9 mouse cellular contexts compared by ENCODE assay signal in the genomic region with DNA sequence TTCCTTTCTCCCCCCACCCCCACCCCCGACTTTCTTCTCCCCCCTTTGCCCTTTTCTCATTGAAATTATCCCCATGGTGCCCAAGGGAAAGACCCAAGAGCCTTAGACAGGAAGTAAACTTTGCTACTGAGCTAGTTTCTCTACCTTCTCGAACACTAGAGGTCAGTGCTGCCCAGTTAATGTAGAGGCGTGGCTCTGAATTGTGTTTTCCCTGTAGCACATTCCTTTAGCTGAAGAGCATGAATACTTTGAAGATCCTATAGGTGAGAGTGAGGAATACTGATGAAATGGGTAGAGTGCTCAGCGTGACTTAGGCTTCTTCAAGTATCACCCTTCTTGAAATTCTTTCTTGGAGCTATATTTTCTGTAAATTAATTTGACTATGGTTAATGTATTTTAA. TPM values are rescaled to one million over a fixed set of nuclear protein-coding genes. Genes with fewer than 3 reads are reported as not detected.
DNase-seq lines count a peak whose midpoint lies in the region; ATAC-seq and TF ChIP-seq lines count a peak whose summit lies in the region.
"Had no signal": no experiment of that assay in that cellular context is flagged by ENCODE, and none has a peak within 500 bp of the region (broad histone marks: within the 10 kb centered on the region; RNA-seq: fewer than 3 reads in every experiment).

No protein-coding gene starts in this region.

- H3K4me2 ChIP-seq in hindbrain, embryonic 14.5 days (replicated peaks) = peak overlapping the region; percentile 48
- H3K4me2 ChIP-seq in midbrain, embryonic 11.5 days = no peak overlapping the region

- TF ChIP-seq CTCF in cortical plate, adult 2 months (IDR thresholded peaks at IDR 0.05; ENCODE audit: extremely low read depth, insufficient read depth, low read length) = peak; percentile 65

- DNase-seq in layer of hippocampus, adult 11-12 months (ENCODE audit: low spot score) = peak; percentile 54
- DNase-seq in layer of hippocampus, adult 9-10 months (ENCODE audit: low spot score) = no peak
- DNase-seq in hindbrain, embryonic 14.5 days (ENCODE audit: low spot score) = peak; percentile 84
- peak; percentile 91 for DNase-seq in midbrain, embryonic 11.5 days (ENCODE audit: low spot score, missing footprints)
- peak; percentile 1 for DNase-seq in yolk sac, embryonic 10.5 days (ENCODE audit: low spot score)
- no peak for DNase-seq in gastrocnemius, postnatal 36 days
- no peak for DNase-seq in B cell, adult 2 months

- no peak overlapping the region for H3K9ac ChIP-seq in hindbrain, embryonic 14.5 days
- H3K9ac ChIP-seq in midbrain, embryonic 11.5 days (ENCODE audit: low read length) = no peak overlapping the region

- WGBS in hindbrain, embryonic 14.5 days = 11% methylated on average over 4 of the region's 4 CpGs
- 4% methylated on average over 4 of the region's 4 CpGs for WGBS in midbrain, embryonic 11.5 days

- H3K4me3 ChIP-seq in cortical plate, adult 2 months (ENCODE audit: insufficient read depth, low read length) = peak overlapping the region; percentile 22; the same call in 1 of the 2 replicates
- peak overlapping the region; percentile 30 for H3K4me3 ChIP-seq in hindbrain, embryonic 14.5 days (replicated peaks; ENCODE audit: low read length)
- no peak overlapping the region for H3K4me3 ChIP-seq in midbrain, embryonic 11.5 days (ENCODE audit: low read depth, low read length)

- H3K27ac ChIP-seq in cortical plate, adult 2 months (ENCODE audit: insufficient read depth, low read length) = no peak overlapping the region
- no peak overlapping the region for H3K27ac ChIP-seq in hindbrain, embryonic 14.5 days
- H3K27ac ChIP-seq in midbrain, embryonic 11.5 days (ENCODE audit: low read depth, low read length) = no peak overlapping the region

- H3K4me1 ChIP-seq in cortical plate, adult 2 months (ENCODE audit: control insufficient read depth, insufficient read depth, low read length) = peaks cover 2% of the 10 kb centered on the region; the same call in 1 of the 2 replicates
- peaks cover 5% of the 10 kb centered on the region; the same call in 1 of the 2 replicates for H3K4me1 ChIP-seq in hindbrain, embryonic 14.5 days (replicated peaks; ENCODE audit: control insufficient read depth, insufficient read depth, low read length)
- no peaks in the 10 kb centered on the region for H3K4me1 ChIP-seq in midbrain, embryonic 11.5 days (ENCODE audit: control insufficient read depth, insufficient read depth, low read length)

- no peak for TF ChIP-seq POLR2A in cortical plate, adult 2 months (IDR thresholded peaks at IDR 0.05; ENCODE audit: extremely low read depth, insufficient read depth, low read length)

- 0 out of 2 replicates have a peak, but pooled peaks have one; percentile 35 for ATAC-seq in hindbrain, embryonic 14.5 days (ENCODE audit: low FRiP score)
- ATAC-seq in midbrain, embryonic 11.5 days (ENCODE audit: low FRiP score) = peak; percentile 34; the same call in 1 of the 2 replicates

- intact Hi-C loops in gastrocnemius, postnatal 36 days (cut with DNase I) = no loop called here

- H3K36me3 ChIP-seq in hindbrain, embryonic 14.5 days (replicated peaks; ENCODE audit: control insufficient read depth, insufficient read depth) = no peaks in the 10 kb centered on the region
- no peaks in the 10 kb centered on the region for H3K36me3 ChIP-seq in midbrain, embryonic 11.5 days (ENCODE audit: control insufficient read depth, insufficient read depth, low read length)

- H3K27me3 ChIP-seq in hindbrain, embryonic 14.5 days (ENCODE audit: control insufficient read depth, insufficient read depth, low read length) = no peaks in the 10 kb centered on the region
- H3K27me3 ChIP-seq in midbrain, embryonic 11.5 days (ENCODE audit: control insufficient read depth, insufficient read depth, low read length) = no peaks in the 10 kb centered on the region

- no peaks in the 10 kb centered on the region for H3K9me3 ChIP-seq in hindbrain, embryonic 14.5 days (ENCODE audit: control insufficient read depth, low read length)
- H3K9me3 ChIP-seq in midbrain, embryonic 11.5 days (ENCODE audit: control insufficient read depth, low read length) = no peaks in the 10 kb centered on the region

RNA-seq across cellular contexts. Expression of gene Cntnap5b, which starts 1.6 kb away (rescaled TPM):
- 3.2 and 4.0 TPM in 2 replicates for polyA plus RNA-seq in cortical plate, adult 2 months (2012; rRNA removed)
- polyA plus RNA-seq in hindbrain, embryonic 14.5 days (2014; fragmentation: Nextera tagmentation; extraction: Ambion mirVana) = 3.2 and 4.4 TPM in 2 replicates
- polyA plus RNA-seq in midbrain, embryonic 11.5 days (2014; fragmentation: Nextera tagmentation; extraction: Ambion mirVana) = 0.23 and 0.48 TPM in 2 replicates
- under 1 TPM in 1 of 2 experiments, not detected in 1; 0.18 TPM for total RNA-seq in gastrocnemius, postnatal 36 days (2021)
- polyA plus RNA-seq: heart, embryonic 16.5 days had no signal

Comparison
In these comparisons a context has a peak if more than half of its experiments do, and no peak if none do; other contexts are left out.
1. DNase-seq: peak in layer of hippocampus, adult 11-12 months (single experiment), hindbrain, embryonic 14.5 days (single experiment), midbrain, embryonic 11.5 days (single experiment) and yolk sac, embryonic 10.5 days (single experiment); none in layer of hippocampus, adult 9-10 months (single experiment), gastrocnemius, postnatal 36 days (0 of 2) and B cell, adult 2 months (0 of 2).